Mouse (Mus musculus) 3T3-L1 (cell line): ENCODE measurements around the gene Nubpl.
"Not testable (repeated sequence)": the region's sequence is repeated elsewhere in the genome, so short reads cannot be mapped to it uniquely, and the experiment has no call there.

Experiments used
- DNase-seq: peaks from one replicate; pipeline ENCODE4 v3.0.0-alpha.2; 2015; ENCODE audit warnings: low read depth, low spot score

Nubpl gene

GRCm38 (mm10) chr12:52097650-52098070 is at the start of gene Nubpl:
TSS of gene Nubpl (plus strand) at chr12:52097737.
- DNase-seq = peak; percentile 95

- no peak for DNase-seq
These were observed 48.2 kb upstream of the Nubpl start for GRCm38 (mm10) chr12:52049324-52049723.

GRCm38 (mm10) chr12:52079296-52079695 is 18.2 kb upstream of the Nubpl start:
- not testable (repeated sequence) for DNase-seq

- DNase-seq = no peak
These were observed 388 bp upstream of the Nubpl start for GRCm38 (mm10) chr12:52097049-52097649.

- no peak for DNase-seq
These were observed 22.7 kb downstream of the Nubpl start for GRCm38 (mm10) chr12:52120276-52120675.

GRCm38 (mm10) chr12:52126407-52126806 is 28.9 kb downstream of the Nubpl start:
- peak; percentile 81 for DNase-seq

- no peak for DNase-seq
These were observed 31.5 kb downstream of the Nubpl start for GRCm38 (mm10) chr12:52129072-52129471.

- no peak for DNase-seq
These were observed 34.7 kb downstream of the Nubpl start for GRCm38 (mm10) chr12:52132256-52132655.

GRCm38 (mm10) chr12:52138296-52138695 is 40.8 kb downstream of the Nubpl start:
- no peak for DNase-seq

GRCm38 (mm10) chr12:52146639-52147038 is 49.1 kb downstream of the Nubpl start:
- DNase-seq = no peak

GRCm38 (mm10) chr12:52149448-52149847 is 51.9 kb downstream of the Nubpl start:
- no peak for DNase-seq

- peak; percentile 5 for DNase-seq
These were observed 54.5 kb downstream of the Nubpl start for GRCm38 (mm10) chr12:52152071-52152470.

- no peak for DNase-seq
These were observed 57.4 kb downstream of the Nubpl start for GRCm38 (mm10) chr12:52154906-52155305.

GRCm38 (mm10) chr12:52164414-52164813 is 66.9 kb downstream of the Nubpl start:
- DNase-seq = no peak

- no peak for DNase-seq
These were observed 88.8 kb downstream of the Nubpl start for GRCm38 (mm10) chr12:52186205-52186793.

- no peak for DNase-seq
These were observed 89.5 kb downstream of the Nubpl start for GRCm38 (mm10) chr12:52186963-52187590.

- DNase-seq = no peak
These were observed 100.9 kb downstream of the Nubpl start for GRCm38 (mm10) chr12:52198471-52198870.

- DNase-seq = no peak
These were observed 111.6 kb downstream of the Nubpl start for GRCm38 (mm10) chr12:52209121-52209610.

GRCm38 (mm10) chr12:52211144-52211543 is 113.6 kb downstream of the Nubpl start:
- no peak for DNase-seq

GRCm38 (mm10) chr12:52214837-52215236 is 117.3 kb downstream of the Nubpl start:
- DNase-seq = no peak

- no peak for DNase-seq
These were observed 127.4 kb downstream of the Nubpl start for GRCm38 (mm10) chr12:52224954-52225353.

GRCm38 (mm10) chr12:52228746-52229145 is 131.2 kb downstream of the Nubpl start:
- peak; percentile 88 for DNase-seq

GRCm38 (mm10) chr12:52231929-52232328 is 134.4 kb downstream of the Nubpl start:
- DNase-seq = not testable (repeated sequence)
